In the genomic region with DNA sequence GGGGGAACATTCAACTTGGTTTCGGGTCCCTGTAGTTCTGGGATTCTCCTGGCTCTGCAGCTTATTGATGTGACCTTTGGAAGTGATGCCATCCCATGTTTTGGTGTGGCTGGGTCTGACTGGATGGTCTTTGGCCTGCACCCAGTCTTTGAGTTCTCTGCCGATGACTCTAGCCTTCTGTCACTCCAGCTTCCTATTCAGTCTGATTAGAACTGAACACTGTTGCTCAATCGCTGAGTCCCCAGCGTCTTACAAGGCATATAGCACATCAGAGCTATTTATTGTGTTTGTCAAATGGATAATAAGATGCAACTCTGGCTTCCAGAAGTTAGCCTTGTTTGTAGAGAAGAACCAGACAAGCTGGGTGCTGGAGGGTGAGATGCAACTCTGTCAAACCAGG, we compare ENCODE assay signal across 23 mouse cellular contexts. TPM values are rescaled to one million over a fixed set of nuclear protein-coding genes. Genes with fewer than 3 reads are reported as not detected.
A peak's percentile ranks its signal among the peaks of the same experiment; 100 is the strongest.
DNase-seq lines count a peak whose midpoint lies in the region; ATAC-seq and TF ChIP-seq lines count a peak whose summit lies in the region.
"Had no signal": no experiment of that assay in that cellular context is flagged by ENCODE, and none has a peak within 500 bp of the region (broad histone marks: within the 10 kb centered on the region; RNA-seq: fewer than 3 reads in every experiment).

No protein-coding gene starts in this region.

- no peaks in the 10 kb centered on the region for H3K9me3 ChIP-seq in lung, embryonic 15.5 days
- H3K9me3 ChIP-seq: embryonic facial prominence, embryonic 10.5 days; forebrain, embryonic 10.5 days; forebrain, embryonic 15.5 days; heart, embryonic 13.5 days; hindbrain, embryonic 15.5 days had no signal

- no peaks in the 10 kb centered on the region for H3K36me3 ChIP-seq in lung, embryonic 15.5 days
- H3K36me3 ChIP-seq: embryonic facial prominence, embryonic 10.5 days; forebrain, embryonic 10.5 days; forebrain, embryonic 15.5 days; heart, embryonic 13.5 days; hindbrain, embryonic 15.5 days had no signal

- H3K4me1 ChIP-seq in lung, embryonic 15.5 days, result peaks cover 54% of the 10 kb centered on the region

- no peak for ATAC-seq in lung, embryonic 15.5 days (ENCODE audit: borderline replicate concordance, extremely low read depth, low FRiP score, low TSS enrichment)
- ATAC-seq in megakaryocyte-erythroid progenitor cell, adult 5-6 weeks (replicated peaks; ENCODE audit: low FRiP score, low TSS enrichment, poor library complexity, severe bottlenecking), result no peak
- ATAC-seq: activated CD4-positive, CD25-positive, alpha-beta regulatory T cell, adult 4 months; forebrain, embryonic 15.5 days; Patski had no signal

- intact Hi-C loops in gastrocnemius, adult 2 months (cut with DNase I), result no loop called here
- intact Hi-C loops in gastrocnemius, postnatal 14 days (cut with DNase I; ENCODE audit: low total_unique reads), result no loop called here

- peak overlapping the region; percentile 51; the same call in 1 of the 2 replicates for H3K27ac ChIP-seq in gastrocnemius, adult 2 months
- H3K27ac ChIP-seq in lung, embryonic 15.5 days, result 0 out of 2 replicates have a peak overlapping the region, but pooled peaks have one; percentile 17
- H3K27ac ChIP-seq: forebrain, embryonic 10.5 days; forebrain, embryonic 15.5 days; heart, embryonic 13.5 days; hindbrain, embryonic 15.5 days had no signal

- no peak overlapping the region for H3K9ac ChIP-seq in lung, embryonic 15.5 days
- H3K9ac ChIP-seq: forebrain, embryonic 15.5 days; heart, embryonic 13.5 days; hindbrain, embryonic 15.5 days had no signal

- H3K4me2 ChIP-seq in lung, embryonic 15.5 days, result no peak overlapping the region
- H3K4me2 ChIP-seq: forebrain, embryonic 15.5 days; heart, embryonic 13.5 days; hindbrain, embryonic 15.5 days had no signal

- no peak for TF ChIP-seq CTCF in gastrocnemius, adult 2 months (IDR thresholded peaks at IDR 0.05)

- no peak for DNase-seq in gastrocnemius, adult 2 months
- no peak for DNase-seq in gastrocnemius, postnatal 14 days
- no peak for DNase-seq in lung, postnatal 25 days (ENCODE audit: low spot score)
- DNase-seq in adipocyte (ENCODE audit: low spot score), result peak; percentile 80
- DNase-seq in skeletal muscle tissue, adult 2 months (ENCODE audit: low read depth, low spot score), result peak; percentile 32
- no peak for DNase-seq in right cerebral cortex, adult 2 months (ENCODE audit: low spot score in 2 of 2)
- DNase-seq: adrenal gland, adult 2 months; adrenal gland, postnatal 25 days; cerebellum, adult 2 months; cerebellum, postnatal 10 days; gastrocnemius, postnatal 10 days; heart, postnatal 36 days had no signal

- no peak overlapping the region for H3K4me3 ChIP-seq in gastrocnemius, adult 2 months
- H3K4me3 ChIP-seq in lung, embryonic 15.5 days, result no peak overlapping the region
- H3K4me3 ChIP-seq: embryonic facial prominence, embryonic 10.5 days; forebrain, embryonic 10.5 days; forebrain, embryonic 15.5 days; heart, embryonic 13.5 days; hindbrain, embryonic 15.5 days had no signal

- no peaks in the 10 kb centered on the region for H3K27me3 ChIP-seq in lung, embryonic 15.5 days
- H3K27me3 ChIP-seq: forebrain, embryonic 15.5 days; heart, embryonic 13.5 days; hindbrain, embryonic 15.5 days; Patski had no signal

- 68% methylated on average over 4 of the region's 4 CpGs for WGBS in lung, embryonic 15.5 days

RNA-seq across cellular contexts. Expression of gene Haao, which starts 45.4 kb away (rescaled TPM):
- total RNA-seq in gastrocnemius, adult 2 months (2021), result not detected
- total RNA-seq in gastrocnemius, postnatal 14 days (2021), result not detected
- 0.69 and 0.89 TPM in 2 replicates for polyA plus RNA-seq in lung, embryonic 15.5 days (2015; fragmentation: Nextera tagmentation; extraction: Ambion mirVana)
- 1.6 and 3.9 TPM in 2 replicates for total RNA-seq in megakaryocyte-erythroid progenitor cell, adult 5-6 weeks (2014; fragmentation: Nextera tagmentation)
- total RNA-seq in megakaryocyte-erythroid progenitor cell, adult 5-6 weeks (2017), result 3.2 and 3.9 TPM in 2 replicates
- polyA plus RNA-seq: C2C12; embryonic facial prominence, embryonic 10.5 days; forebrain, embryonic 15.5 days; hindbrain, embryonic 11.5 days; Patski had no signal

Comparison
In these comparisons a context has a peak if more than half of its experiments do, and no peak if none do; other contexts are left out.
1. DNase-seq: peak in adipocyte (single experiment) and skeletal muscle tissue, adult 2 months (single experiment); none in gastrocnemius, adult 2 months (single experiment), gastrocnemius, postnatal 14 days (single experiment), lung, postnatal 25 days (single experiment) and right cerebral cortex, adult 2 months (0 of 2).